Mouse (Mus musculus): ENCODE data around the gene Fastkd1.
A peak's percentile ranks its signal among the peaks of the same experiment; 100 is the strongest.

GRCm38 (mm10) chr2:69693501-69693900 lies 19.8 kb downstream of the Fastkd1 start:
- no peak for TF ChIP-seq NELFE (IDR thresholded peaks at IDR 0.05; ENCODE audit: low read depth, low read length)
- no peak for TF ChIP-seq NRF1 (IDR thresholded peaks at IDR 0.05; ENCODE audit: low read depth, low read length)
- peak in 1 of 2 experiments; percentile 35; a peak in 2 of 4 replicates for TF ChIP-seq CTCF (conservative IDR thresholded peaks at IDR 0.05 in 1 of 2, IDR thresholded peaks at IDR 0.05 in 1 of 2; ENCODE audit: low read depth in 2 of 2, low read length in 2 of 2)
- TF ChIP-seq ZC3H11A (IDR thresholded peaks at IDR 0.05; ENCODE audit: low read depth, low read length), result no peak
- no peak for TF ChIP-seq BHLHE40 (IDR thresholded peaks at IDR 0.05; ENCODE audit: low read depth, low read length)
- no peak for TF ChIP-seq MEF2A (IDR thresholded peaks at IDR 0.05; ENCODE audit: borderline replicate concordance, low read depth, low read length)
- no peak for TF ChIP-seq CHD2 (IDR thresholded peaks at IDR 0.05; ENCODE audit: low read length)
